Comparison of ENCODE assay signal across 11 mouse cellular contexts in the genomic region with DNA sequence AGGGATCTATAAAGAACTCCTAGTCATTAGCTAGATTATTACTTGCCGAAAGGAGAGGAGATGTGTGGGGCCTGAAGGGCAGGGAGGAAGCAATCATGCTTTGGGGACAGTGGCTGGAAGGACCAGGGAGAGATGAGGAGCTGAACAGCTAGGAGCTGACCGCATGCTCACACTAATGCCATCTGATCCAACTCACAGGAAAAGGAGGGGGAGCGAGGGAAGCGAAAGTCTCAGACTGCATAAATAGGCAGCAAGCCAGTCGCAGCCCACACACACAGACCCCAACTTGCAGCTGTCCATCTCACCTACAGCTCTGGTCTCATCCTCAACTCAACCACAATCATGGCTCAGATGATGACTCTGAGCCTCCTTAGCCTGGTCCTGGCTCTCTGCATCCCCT. TPM values are rescaled to one million over a fixed set of nuclear protein-coding genes. Genes with fewer than 3 reads are reported as not detected.
"Had no signal": no experiment of that assay in that cellular context is flagged by ENCODE, and none has a peak within 500 bp of the region (broad histone marks: within the 10 kb centered on the region; RNA-seq: fewer than 3 reads in every experiment).

A gene (plus strand): TSS at position 301 of the 400 bp plus-strand sequence.

RNA-seq across cellular contexts. Expression of the gene that starts here (rescaled TPM):
- total RNA-seq: megakaryocyte progenitor cell, adult 5-6 weeks; midbrain, postnatal 0 days had no signal
- polyA plus RNA-seq: inflammation-experienced regulatory T-cells, adult 6 months; liver, embryonic 11.5 days; lung, adult 2 months; lung, postnatal 0 days; midbrain, embryonic 13.5 days; midbrain, postnatal 0 days; neural tube, embryonic 14.5 days; spleen, adult 2 months; stomach, embryonic 15.5 days; thymus, adult 2 months had no signal
